Mouse (Mus musculus): ENCODE data around the gene Hsp90ab1.

Gene Hsp90ab1

DNA sequence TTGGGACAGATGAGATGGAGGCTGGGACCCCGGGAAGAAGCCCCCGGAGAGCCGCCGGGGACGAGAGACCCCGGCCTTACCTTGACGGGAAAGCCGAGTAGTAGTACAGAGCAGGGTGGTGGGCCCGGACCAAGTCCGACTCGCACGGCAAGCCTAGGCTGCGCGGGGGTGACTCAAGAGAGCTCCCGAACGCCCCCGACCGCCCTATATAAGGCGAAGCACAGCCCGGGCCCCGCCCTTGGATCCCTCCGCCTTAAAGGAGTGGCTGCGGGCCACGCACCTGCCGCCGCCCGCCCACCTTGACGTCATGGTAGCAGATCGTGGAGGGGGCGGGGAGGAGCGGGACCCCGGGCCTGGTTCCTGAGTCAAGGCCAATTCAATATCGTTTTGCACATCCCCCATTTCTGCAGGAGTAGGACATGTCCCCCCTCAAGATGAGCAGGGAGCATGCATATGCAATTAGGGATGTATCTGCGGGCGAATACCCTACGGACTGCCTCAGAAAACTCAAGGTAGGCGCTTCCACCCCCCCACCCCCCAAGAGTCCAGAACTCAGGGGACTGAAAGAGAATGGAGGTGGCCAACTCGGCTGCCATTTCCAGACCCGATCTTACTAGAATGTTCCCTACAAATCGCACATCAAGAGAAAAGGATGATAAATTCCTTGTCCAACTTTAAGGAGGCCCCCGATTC, at the start of gene Hsp90ab1:
TSS of gene Hsp90ab1 (minus strand) at position 185 of the 693 bp plus-strand sequence.
- peak; percentile 99 for DNase-seq

DNA sequence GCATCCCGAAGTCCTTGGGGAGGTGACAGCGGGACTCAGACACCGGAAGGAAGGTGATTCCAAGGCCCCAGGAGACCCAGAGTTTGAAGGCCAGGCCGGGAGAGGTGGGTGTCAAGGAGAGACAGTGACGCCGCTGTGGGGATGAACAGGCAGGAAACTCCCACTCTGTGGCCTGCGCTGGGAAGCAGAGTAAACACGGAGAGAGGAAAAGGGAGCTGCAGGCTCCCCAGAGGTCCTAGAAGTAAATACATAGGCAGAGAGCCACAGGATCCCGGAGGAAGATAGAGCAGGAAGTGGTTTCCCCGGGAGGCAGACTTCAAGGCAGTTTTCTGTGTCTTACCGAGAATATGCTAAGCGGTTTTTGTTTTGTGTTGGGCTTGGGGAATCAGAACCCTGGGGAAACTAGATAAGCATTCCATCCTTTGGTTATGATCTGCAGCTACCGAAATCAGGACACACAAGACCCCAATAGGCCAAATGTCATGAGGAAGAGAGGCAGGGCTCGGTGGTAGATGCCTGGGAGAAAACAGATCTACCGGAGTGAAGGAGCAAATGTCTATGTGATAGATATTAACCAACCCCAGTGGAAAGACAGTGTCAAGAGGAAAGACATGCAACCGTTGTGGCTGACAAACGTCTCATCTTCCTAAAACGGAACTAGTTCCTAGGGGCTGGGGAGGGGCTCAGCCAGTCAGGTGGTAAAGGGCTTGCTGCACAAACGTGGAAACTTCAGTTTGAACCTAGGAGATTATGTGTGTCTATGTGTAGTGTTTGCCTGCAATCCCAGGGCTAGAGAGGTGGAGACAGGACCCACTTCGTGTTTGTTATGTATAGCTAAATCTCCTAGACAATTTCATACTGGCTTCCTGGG, 46.5 kb upstream of the Hsp90ab1 start:
- peak; percentile 34 to 49 for DNase-seq

DNA sequence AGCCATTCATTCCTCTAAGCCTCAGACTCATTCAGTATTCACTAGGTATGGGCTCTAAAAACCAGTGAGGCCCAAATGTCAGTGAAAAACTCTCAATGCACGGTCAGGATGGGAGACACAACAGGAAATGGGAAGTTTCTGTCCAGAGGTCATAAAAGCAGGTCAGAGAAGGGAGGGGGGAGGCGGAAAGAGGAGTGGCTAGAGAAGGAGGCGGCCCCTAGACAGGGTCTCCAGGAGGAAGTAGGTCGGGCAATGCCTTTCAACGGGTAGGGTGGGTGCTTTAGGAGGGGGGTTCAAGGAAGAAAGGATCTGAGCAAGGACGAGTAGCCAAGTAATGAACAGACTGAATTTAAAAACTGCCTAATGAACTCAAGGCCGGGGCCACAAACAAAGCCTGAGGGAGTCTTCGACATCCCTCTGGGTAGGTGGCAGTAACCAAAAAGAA, 45.9 kb upstream of the Hsp90ab1 start:
- DNase-seq = peak; percentile 67 to 74

DNA sequence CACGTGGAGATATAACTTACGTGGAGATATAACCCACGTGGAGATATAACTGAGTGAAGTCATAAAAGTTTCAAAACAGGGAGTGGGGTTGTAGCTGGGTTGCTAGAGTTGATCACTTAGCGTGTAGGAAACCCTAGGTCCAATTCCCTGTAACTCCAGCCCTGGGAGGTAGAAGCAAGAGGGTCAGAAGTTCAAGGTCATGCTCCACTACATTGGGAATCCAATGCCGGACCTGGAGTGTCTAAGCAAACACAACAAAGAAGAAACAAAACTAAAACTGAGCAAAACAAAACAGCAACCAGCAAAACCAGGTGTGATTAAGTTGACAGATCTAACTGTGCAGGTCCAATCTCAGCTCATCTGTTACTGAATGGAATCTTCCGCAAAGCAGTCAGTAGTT, 44.6 kb upstream of the Hsp90ab1 start:
- no peak for DNase-seq

DNA sequence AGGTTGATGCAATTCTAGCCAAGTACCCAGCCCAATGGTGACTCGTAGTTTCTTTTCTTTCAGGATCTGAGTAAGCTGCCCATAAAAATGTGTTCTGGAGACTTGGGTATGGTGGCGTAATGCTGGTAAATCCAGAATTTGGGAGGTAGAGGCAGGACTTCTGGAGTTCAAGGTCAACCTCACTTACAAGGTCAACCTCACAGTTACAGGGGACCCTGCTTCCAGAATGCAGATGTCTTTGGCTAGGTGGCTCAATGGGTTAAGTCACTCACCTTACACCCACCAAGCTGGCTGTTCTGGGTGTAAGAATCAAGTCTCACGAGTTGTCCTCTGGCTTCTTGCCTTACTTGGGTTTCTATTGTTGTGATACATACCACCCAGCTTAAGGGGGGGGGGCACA, 43.6 kb upstream of the Hsp90ab1 start:
- DNase-seq = no peak

DNA sequence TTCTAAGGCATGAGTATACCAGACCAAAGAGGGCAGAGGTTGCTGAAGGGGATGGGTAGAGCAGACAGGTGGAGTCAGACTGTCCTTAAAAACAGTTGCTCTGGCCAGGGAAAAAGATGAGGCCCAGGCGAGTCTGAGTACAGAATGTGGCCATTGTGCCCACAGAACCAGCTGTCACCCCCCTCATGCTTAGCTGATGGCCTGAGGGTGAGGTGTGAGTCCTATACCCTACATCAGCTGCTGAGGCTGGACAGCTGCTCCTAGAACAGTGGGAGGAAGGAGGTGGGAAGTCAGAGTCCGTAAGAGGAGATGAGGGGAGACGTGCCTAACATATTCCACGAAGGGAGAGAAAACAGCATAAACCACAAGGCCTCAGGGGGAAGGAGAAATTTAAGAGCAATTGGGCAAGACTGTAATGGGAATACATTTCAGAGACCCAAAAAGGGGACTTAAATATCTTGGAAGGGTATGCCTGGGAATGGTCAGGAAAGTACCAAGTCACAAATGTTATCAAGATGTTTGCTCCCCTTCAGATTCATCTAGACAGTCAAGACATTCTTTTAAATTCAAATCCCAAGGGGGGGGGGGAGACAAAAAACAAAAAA, 43.1 kb upstream of the Hsp90ab1 start:
- no peak for DNase-seq

DNA sequence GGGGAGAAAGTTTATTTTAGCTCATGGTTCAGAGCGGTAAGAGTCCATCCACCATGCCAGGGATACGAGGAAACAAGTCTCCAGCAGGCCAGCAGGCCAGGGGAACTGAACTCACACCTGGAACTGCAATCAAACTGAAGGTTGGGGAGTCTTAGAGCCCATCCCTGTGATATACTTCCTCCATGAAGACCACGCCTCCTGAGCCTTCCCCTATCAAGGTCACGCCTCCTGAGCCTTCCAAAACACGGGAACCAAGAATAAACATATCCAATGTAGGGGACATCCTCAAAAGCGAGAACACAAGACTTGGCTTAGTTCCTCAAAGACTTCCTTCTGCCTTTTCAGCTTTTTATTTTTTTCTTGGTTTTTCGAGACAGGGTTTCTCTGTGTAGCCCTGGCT, 39.9 kb upstream of the Hsp90ab1 start:
- DNase-seq = no peak

DNA sequence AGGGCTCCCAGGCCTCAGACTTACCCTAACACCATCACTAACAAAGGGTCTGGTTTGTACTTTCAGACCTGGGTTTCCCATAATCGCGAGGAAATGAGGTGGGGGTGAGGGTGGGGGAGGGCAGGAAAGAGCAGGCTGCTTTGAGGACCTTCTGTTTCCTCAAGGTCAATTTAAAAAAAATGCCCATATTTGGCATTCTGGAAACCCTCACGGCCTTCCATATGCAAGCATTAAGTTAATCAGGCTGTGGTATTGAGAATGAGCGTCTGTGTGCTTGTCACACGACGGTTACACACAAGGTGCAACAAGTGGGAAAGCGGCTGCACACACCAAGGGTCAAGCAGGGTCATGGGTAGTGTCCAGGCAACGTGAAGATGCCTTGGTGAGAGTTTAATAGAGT, 38.9 kb upstream of the Hsp90ab1 start:
- no peak for DNase-seq

DNA sequence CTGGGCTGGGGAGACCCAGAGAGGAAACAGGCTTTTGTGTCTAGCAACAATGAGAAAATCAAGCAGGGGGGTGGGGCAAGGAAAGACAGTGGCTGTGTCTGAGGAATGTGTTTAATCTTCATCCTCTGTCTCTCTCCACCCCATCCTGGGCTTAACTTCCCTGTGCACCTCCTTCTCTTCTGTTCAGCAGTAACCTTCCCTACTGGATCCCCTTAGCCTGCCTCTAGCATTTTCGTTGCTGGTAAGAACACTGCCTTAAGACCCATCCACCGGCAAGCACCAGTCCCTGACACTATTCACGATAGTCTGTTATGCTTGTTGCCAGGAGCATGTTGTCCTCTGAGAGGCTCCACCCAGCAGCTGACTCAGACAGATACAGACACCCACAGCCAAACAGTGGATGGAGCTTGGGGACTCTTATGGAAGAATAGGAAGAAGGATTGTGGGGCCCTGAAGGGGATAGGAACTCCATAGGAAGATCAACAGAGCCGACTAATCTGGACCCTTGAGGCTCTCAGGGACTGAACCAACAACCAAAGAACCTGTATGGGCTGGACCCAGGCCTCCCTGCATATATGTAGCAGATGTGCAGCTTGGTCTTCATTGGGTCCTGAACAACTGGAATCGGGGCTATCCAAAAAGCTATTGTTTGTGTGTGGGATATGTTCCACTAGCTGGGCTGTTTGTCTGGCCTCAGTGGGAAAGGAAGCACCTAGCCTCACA, 37.2 kb upstream of the Hsp90ab1 start:
- DNase-seq = peak in 1 of 2 experiments; percentile 50

DNA sequence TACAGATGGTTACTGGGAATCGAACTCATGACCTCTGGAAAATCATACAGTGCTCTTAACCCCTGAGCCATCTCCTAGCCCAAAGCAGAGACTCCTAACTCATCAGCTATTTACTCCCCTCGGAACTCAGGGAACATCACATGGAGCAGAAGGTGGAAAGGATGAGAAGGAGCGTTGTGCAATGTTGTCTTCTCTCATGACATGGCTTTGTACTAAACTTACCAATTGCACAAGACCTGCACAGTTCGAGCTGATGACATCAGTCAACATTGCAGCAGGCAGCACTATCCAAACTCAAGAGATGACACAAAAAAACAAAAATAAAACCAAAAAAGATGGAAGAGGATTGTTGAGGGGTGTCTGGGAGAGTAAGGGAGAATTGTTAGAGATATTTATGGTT, 35.3 kb upstream of the Hsp90ab1 start:
- no peak for DNase-seq

DNA sequence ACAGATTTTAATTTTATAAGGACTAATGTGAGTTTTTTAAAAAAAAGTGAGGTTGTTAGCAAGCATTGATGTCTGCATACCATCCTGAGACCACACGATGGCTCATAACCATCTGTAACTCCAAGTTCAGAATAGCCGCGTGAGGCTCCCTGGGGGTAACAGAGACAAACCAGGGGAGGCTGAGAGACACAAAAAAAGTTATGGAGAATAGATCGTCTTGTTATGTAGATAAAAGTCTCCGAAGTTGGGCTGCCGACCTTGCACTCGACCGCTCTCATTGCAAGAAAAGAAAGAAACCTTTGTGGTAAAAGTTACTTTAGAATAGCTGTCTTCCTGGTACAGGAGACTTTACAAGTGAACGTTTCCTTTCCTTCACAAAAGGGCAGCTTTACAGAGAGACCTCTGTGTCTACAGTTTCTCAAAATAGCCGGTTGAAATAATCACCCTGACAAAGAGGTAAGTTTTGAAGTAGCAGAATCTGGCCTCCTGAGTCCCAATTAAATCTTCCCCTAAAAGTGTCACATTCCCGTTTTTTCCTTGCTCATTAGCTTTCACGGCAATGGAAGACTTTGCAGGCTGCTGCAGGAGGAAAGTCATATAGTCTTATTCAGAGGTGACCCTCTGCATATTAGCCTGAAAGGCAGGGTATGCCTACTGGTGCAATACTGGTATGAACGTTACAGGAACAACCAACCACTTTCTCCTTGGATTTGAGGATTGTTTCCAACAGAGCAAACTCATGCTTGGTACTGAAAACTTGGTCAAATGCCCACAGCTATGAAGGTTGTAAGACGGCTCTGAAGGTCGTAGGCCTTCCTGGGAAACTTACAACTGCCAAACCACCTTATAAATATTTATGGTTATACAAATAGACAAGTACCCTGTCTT, 34.2 kb upstream of the Hsp90ab1 start:
- DNase-seq = no peak

DNA sequence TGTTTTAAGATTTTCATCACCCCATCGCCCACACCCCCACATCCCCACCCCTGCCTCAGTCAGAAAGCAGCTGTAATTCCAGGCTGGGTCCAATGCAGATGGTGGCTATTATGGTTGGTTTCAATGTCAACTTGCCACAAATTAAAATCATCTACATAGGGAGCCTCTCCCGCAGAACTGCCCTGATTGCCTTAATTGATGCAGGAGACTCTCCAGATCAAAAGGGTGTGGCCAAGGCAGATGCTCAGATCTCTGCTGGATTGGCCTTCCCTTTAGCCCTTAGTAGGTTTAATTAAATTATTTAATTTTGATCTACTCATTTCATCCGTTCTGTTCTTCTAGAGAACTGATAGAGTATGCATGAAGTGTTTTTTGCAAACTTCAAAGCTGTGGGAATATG, 29.9 kb upstream of the Hsp90ab1 start:
- no peak for DNase-seq

DNA sequence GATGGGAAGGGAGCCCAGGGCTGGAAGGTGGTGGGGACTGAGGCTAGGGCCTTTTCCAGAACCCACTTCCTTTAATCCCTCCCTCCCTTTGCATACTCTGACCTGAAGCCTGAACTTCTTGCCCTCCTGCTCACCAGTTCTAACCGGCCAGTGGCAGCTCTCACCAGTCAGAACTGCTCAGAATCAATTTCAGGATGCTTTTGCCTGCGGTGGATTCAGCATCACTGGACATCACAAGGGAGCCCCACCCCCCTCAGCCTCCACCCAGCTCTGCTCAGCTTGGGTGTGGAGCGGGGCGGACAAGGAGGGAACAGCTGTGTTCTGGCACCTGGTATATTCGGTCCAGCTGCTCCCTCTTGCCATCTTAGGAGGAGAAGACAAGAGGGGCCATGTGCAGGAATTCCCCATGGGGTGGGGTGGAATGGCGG, 28.8 kb upstream of the Hsp90ab1 start, which contains the start of gene Mymx:
TSS of gene Mymx (minus strand) at position 226 of the 428 bp plus-strand sequence.
- no peak for DNase-seq

DNA sequence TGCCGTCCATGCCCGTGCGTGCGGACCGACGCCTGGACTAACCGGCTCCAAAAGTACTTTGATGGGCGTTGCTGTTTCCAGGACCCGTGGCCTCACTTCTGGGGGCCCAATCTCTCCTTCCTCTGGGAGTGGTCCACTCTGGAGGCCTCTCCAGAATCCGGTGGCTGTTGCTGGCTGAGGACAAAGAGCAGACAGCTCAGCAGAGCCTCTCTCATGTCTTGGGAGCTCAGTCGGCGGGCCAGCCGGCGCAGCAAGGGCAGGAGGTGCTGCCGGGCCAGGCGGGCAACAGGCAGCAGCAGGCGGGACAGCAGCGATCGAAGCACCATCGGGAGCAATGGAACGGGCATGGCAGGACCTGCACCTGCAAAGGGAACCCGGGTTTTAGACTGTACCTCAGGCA, 28.3 kb upstream of the Hsp90ab1 start:
- DNase-seq = no peak

DNA sequence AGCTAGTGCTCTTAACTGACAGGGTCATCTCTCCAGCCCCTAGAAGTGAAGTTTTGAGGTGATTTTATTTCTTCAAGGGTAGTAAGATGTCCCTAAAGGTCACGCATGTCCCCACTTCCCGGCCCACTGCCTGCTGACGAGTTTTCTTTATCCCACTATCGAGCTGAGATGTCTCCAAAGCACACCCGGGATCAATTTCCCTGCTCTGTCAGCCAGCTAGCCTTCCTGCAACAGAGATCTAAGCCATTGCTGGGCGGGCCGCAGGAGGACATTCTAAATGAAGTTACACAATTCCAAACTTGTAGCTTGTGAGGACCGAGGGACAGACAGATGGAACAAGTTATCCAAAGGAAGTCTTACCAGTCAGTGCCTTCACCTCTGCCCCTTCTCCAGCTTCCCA, 27.2 kb upstream of the Hsp90ab1 start:
- no peak for DNase-seq

DNA sequence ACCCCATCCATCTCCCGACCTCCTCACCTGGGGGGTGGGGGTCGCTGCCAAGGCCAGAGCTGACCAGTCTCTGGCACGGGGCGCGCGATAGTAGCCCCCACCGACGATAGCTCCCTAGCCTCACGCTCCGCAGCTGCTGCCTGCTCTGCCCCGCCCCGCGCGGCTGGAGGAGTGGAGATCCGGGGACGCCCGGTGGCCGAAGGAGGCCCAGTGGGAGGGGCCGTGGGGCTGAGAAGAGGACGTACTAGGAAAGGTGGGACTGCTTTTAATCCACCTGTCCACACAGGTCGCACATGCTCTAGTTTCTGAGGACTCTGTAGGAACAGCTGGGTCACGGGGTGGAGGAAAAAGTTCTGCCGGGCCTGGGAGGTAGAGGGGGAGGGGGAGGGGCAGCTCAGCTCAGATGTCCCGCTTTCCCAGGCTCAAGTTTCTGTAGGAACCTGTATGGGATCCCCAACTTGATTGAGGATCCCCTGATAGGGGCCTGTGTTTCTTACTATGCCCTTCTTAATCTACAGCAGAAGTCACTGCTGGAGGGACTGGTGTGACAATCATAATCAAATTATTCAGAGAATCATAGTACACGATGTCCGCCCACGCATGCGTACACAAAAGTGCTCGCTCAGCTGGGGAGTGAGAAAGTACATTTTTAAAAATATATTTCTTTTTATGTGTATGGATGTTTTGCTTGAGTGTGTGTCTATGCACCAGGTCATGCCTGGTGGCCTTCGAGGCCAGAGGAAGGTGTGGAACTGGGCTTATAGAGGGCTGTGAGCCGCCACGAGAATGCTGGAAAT, 26.6 kb upstream of the Hsp90ab1 start, which contains the start of gene Slc29a1:
TSS of gene Slc29a1 (minus strand) at position 161 of the 797 bp plus-strand sequence.
- peak; percentile 77 to 85 for DNase-seq

DNA sequence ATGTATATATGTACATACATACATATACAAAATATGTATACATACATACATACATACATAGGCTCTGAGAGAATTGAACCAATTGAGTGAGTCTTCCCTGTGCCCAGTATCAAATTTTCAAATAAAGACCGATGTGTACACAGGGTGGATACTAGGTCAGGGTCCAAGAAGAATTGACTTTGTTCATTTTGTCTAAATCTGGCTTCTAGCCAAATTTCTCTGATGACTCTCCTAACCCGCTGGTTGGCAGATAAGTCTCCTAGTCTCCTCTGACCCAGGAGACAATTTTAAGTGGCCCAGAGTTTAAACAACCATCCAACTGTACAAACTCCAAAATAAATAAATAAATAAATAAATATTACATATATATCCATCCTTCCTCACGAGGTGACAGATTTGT, 25.8 kb upstream of the Hsp90ab1 start:
- DNase-seq = no peak

DNA sequence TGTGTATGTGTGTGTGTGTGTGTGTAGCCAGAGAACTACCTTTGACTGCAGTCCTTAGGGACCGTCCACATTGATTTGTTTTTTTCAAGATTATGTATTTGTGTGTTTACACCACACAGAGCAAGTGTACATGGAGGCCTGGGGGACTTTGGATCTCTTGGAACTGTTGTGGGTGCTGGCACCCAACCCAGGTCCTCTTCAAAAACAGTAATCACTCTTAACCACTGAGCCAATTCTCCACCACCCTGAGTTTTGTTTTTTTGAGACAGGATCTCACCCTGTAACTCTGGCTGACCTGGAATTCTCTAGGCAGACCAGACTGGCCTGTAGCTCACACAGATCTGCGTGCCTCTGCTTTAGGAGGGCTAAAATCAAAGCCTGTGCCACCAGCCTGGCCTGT, 25.3 kb upstream of the Hsp90ab1 start:
- DNase-seq = no peak

DNA sequence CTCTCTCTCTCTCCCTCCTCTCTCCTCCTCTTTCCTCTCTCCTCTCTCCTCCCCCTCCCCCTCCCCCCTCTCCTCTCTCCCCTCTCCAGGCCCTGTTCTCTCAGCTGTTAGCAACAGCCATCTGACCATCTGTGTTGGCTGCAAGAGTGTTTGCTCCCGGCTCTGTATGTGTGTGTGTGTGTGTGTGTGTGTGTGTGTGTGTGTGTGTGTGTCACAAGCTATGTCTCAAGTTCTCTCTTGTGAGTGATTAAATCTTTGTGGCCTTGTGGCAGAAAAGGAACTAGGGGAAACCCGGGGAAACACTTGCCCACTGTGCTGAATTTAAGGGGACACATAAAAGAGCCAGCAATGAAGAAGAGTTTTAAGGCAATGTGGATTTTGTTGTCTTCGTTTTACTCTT, 24.7 kb upstream of the Hsp90ab1 start:
- no peak for DNase-seq

DNA sequence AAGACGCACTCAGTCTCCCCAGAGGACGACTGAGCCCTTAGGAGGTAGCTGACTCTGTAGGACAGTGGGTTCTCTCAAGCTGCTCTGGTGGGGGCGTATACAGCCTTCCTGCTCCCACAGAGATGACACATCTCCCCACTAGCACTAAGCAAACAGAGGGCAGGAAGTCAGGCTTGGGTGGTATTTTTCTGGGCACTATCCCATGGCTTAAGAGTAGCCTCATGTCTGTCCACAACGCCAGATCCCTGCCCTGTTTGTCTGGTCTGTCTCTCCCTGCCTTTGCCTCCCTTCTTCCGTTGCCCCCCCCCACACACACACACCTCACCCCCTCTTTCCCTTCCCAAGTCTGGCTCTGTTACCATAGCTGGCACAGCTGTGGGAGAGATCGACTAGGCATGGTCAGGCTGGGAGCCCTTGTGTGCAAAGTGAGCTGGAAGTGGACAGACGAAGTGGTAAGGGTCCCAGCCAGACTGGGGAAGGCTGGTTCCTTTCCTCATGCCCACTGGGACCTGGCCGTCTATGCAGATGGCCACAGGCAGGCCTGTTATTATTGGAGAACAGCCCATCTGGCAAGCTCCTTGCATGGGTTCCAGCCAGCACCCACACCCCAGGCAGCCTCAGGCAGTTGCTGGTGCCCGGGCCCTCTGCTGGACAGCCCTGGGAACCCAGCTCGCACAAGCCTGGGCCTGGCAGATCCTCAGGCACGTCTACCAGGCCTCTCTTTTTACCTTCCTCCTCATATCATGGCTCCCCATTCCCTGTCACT, 23.7 kb upstream of the Hsp90ab1 start:
- peak; percentile 81 to 87 for DNase-seq

All from lung, adult 18-20 months (tissue).